Mouse (Mus musculus) gonadal fat pad, adult 2 months (tissue): ENCODE results near the gene Slc51a. TPM values are rescaled to one million over a fixed set of nuclear protein-coding genes. Genes with fewer than 3 reads are reported as not detected.

ENCODE experiments used
- DNase-seq: peaks from one replicate; pipeline ENCODE4 v3.0.0-alpha.2; 2012; ENCODE audit warnings: low read depth
- polyA plus RNA-seq: library from polyadenylated mRNA; depleted of rRNA; stranded (reverse); fragments of >200 nt; gene quantifications from 2 replicates; pipeline ENCODE4 v1.2.3, GENCODE M21; 2012; rRNA removed

The Slc51a gene
- polyA plus RNA-seq, 1 experiment, result 0.04 TPM

DNA sequence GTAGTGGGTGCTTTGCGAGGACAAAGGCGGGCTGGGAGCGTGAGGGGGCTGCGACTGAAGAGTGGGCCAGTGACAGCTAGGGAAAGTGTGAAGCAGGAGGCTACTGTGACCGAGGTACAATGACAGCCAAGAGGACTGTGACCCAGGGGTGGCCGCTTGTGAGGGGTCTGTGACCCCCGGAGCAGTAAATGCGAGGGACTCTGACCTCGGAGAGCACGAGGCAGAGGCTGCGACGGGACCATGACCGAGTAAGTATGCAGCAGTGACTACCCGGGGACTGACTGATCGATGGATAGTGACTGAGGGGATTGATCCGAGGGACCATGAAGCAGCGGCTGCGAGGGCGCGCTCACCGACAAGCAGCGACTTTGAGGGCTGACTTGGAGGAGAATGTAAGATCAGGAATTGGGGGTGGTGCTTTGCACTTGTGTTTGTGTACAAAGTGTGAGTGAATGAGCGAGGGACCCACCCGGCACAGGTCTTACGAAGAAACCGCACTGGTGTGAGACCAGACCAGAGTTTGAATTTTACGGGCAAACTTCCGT lies 56.6 kb downstream of the Slc51a start:
- DNase-seq, result no peak

DNA sequence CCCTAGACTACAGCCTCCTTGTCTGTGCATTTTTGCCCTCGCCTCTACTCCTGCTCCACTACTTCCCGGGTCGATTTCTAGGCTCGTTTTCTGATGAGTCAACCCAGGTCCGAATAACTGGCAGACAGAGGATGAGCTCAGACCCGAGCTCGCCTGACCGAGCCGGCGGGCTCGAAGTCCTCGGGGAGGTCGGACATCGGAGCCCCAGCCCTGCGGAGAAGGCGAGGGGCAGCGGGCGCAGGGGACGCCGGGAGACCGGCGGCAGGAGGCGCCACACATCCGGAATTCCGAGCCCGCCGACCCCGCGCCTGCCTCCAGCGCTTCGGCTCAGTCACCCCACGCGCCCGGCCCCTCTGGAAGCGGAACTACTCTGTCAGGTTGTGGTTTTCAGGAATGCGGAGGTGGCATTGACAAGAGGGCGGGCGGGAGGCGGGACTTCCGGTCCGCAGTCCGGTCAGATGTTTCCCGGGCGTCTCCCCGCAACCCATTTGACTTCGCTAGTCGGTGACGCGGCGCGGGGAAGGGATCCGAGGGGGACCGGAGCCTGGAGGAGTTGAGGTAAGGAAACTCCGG lies 57.1 kb downstream of the Slc51a start, which contains the start of gene Pcyt1a:
Gene Pcyt1a, plus strand, starts transcription at position 448 of the 573 bp plus-strand sequence.
- no peak for DNase-seq

DNA sequence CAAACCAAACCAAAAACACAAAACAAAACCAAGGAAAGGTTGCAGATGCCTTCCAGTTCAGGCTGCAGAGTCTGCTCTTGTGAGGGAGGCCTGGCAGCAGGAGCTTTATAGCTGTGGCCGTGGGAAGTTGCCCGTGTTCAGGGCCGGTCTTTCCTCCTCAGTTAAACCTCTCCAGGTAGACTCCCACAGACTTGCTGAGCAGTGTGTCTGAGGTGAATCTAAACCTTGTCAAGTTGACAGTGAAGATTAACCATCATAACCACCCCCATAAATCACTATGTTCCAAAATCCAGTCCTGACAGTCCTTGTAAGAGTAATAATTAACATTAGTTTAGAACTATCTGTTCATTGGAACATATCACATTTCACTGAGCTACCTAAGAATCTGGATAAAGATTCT lies 60.2 kb downstream of the Slc51a start:
- no peak for DNase-seq

Other genes with a start within 250 kb of the Slc51a start
- gene Fbxo45, start 240.7 kb downstream of the Slc51a start, polyA plus RNA-seq, result 6.8 and 8.6 TPM in 2 replicates
- 9.1 and 9.5 TPM in 2 replicates for gene Wdr53, start 240.7 kb downstream of the Slc51a start, polyA plus RNA-seq
- not detected in 2 replicates for gene Smco1, start 216.4 kb downstream of the Slc51a start, polyA plus RNA-seq
- gene Rnf168, start 210.4 kb downstream of the Slc51a start, polyA plus RNA-seq, result 7.6 and 12.0 TPM in 2 replicates
- 10.9 and 22.6 TPM in 2 replicates for gene Ubxn7, start 155.6 kb downstream of the Slc51a start, polyA plus RNA-seq
- gene Tm4sf19, start 87.4 kb downstream of the Slc51a start, polyA plus RNA-seq, result 0.27 and 0.60 TPM in 2 replicates
- gene Tctex1d2, start 68.2 kb downstream of the Slc51a start, polyA plus RNA-seq, result 9.8 and 10.8 TPM in 2 replicates
- 27.9 and 33.0 TPM in 2 replicates for gene Pcyt1a, start 57.0 kb downstream of the Slc51a start, polyA plus RNA-seq
- gene Zdhhc19, start 8.4 kb upstream of the Slc51a start, polyA plus RNA-seq, result 0.25 and 0.30 TPM in 2 replicates
- 10.3 and 11.3 TPM in 2 replicates for gene Tfrc, start 121.0 kb upstream of the Slc51a start, polyA plus RNA-seq
- gene Tnk2, start 156.0 kb upstream of the Slc51a start, polyA plus RNA-seq, result 93.2 and 108 TPM in 2 replicates
- gene Muc4, start 248.0 kb upstream of the Slc51a start, polyA plus RNA-seq, result 1.4 and 1.8 TPM in 2 replicates